Mouse (Mus musculus) MEL (cell line): ENCODE data around the gene Cdca7l. TPM values are rescaled to one million over a fixed set of nuclear protein-coding genes. Genes with fewer than 3 reads are reported as not detected.

ENCODE experiments used
- DNase-seq: peaks from one replicate; pipeline ENCODE4 v3.0.0; 2011; ENCODE audit warnings: low read depth, low spot score
- H3K27ac ChIP-seq: 2 replicates; pipeline ENCODE4 v1.5.1; 2012; ENCODE audit warnings: low read depth, mild to moderate bottlenecking, control low read depth, low read length, moderate library complexity; ENCODE audit not compliant: control insufficient read depth
- H3K27me3 ChIP-seq, 2 experiments: fragments of 150-350 bp in 1 of 2; sonication (generic) in 1 of 2; 2 replicates each; pipeline ENCODE4 v1.6.1; 2012; ENCODE audit warnings: low read length in 2 of 2, mild to moderate bottlenecking in 2 of 2, improper control_type of control experiment in 1 of 2, moderate library complexity in 1 of 2; ENCODE audit not compliant: insufficient read depth in 2 of 2, control insufficient read depth in 1 of 2
- H3K36me3 ChIP-seq, 2 experiments: 2 replicates each; pipeline ENCODE4 v1.6.1; 2012 to 2014; ENCODE audit warnings: low read length in 2 of 2, improper control_type of control experiment in 1 of 2, inconsistent platforms in 1 of 2, mild to moderate bottlenecking in 1 of 2; ENCODE audit not compliant: insufficient read depth in 2 of 2, control insufficient read depth in 1 of 2
- H3K4me1 ChIP-seq, 2 experiments: fragments of 150-350 bp in 1 of 2; sonication (generic) in 1 of 2; 2 replicates each; pipeline ENCODE4 v1.6.1; 2012; ENCODE audit warnings: low read length in 2 of 2, improper control_type of control experiment in 1 of 2, mild to moderate bottlenecking in 1 of 2; ENCODE audit not compliant: insufficient read depth in 2 of 2, control insufficient read depth in 1 of 2
- H3K4me3 ChIP-seq, 2 experiments: fragments of 150-350 bp in 1 of 2; sonication (generic) in 1 of 2; 2 replicates each; pipeline ENCODE4 v1.5.1; 2012; ENCODE audit warnings: low read depth in 2 of 2, low read length in 2 of 2, mild to moderate bottlenecking in 2 of 2, moderate library complexity in 2 of 2, control low read depth in 1 of 2, improper control_type of control experiment in 1 of 2; ENCODE audit not compliant: control insufficient read depth in 1 of 2, insufficient read depth in 1 of 2
- H3K79me2 ChIP-seq: 2 replicates; pipeline ENCODE4 v1.6.1; 2012; ENCODE audit warnings: mild to moderate bottlenecking, low read length, moderate library complexity; ENCODE audit not compliant: control insufficient read depth, poor library complexity, insufficient read depth
- H3K9ac ChIP-seq: 2 replicates; pipeline ENCODE4 v1.6.1; 2012; ENCODE audit warnings: low read depth, mild to moderate bottlenecking, control low read depth, low read length, moderate library complexity; ENCODE audit not compliant: control insufficient read depth, poor library complexity, severe bottlenecking
- H3K9me3 ChIP-seq: fragments of 150-350 bp; sonication (generic); replicated peaks from 2 replicates; pipeline ENCODE4 v1.6.1; 2012; ENCODE audit warnings: mild to moderate bottlenecking, low read length, improper control_type of control experiment, moderate library complexity; ENCODE audit not compliant: insufficient read depth
- BHLHE40 ChIP-seq: IDR thresholded peaks from 2 replicates; pipeline ENCODE4 v1.6.1; 2012; ENCODE audit warnings: low read depth, mild to moderate bottlenecking, inconsistent platforms, low read length, improper control_type of control experiment, borderline replicate concordance
- E2F4 ChIP-seq: IDR thresholded peaks from 2 replicates; pipeline ENCODE4 v1.6.1; 2011; ENCODE audit warnings: low read depth, low read length, improper control_type of control experiment, borderline replicate concordance
- HCFC1 ChIP-seq: IDR thresholded peaks from 2 replicates; pipeline ENCODE4 v1.6.1; 2012; ENCODE audit warnings: low read depth, mild to moderate bottlenecking, inconsistent platforms, low read length, improper control_type of control experiment, moderate library complexity
- JUND ChIP-seq: IDR thresholded peaks from 2 replicates; pipeline ENCODE4 v1.6.1; 2011; ENCODE audit warnings: low read depth, mild to moderate bottlenecking, improper control_type of control experiment, low read length
- MAFK ChIP-seq: IDR thresholded peaks from 2 replicates; pipeline ENCODE4 v1.6.1; 2011; ENCODE audit warnings: low read depth, mild to moderate bottlenecking, low read length, improper control_type of control experiment, borderline replicate concordance
- MAZ ChIP-seq: IDR thresholded peaks from 2 replicates; pipeline ENCODE4 v1.6.1; 2012; ENCODE audit warnings: low read depth, mild to moderate bottlenecking, inconsistent platforms, low read length, improper control_type of control experiment
- MXI1 ChIP-seq: IDR thresholded peaks from 2 replicates; pipeline ENCODE4 v1.6.1; 2011; ENCODE audit warnings: mild to moderate bottlenecking, low read depth, low read length, improper control_type of control experiment
- NELFE ChIP-seq: IDR thresholded peaks from 2 replicates; pipeline ENCODE4 v1.6.1; 2011; ENCODE audit warnings: low read depth, low read length, improper control_type of control experiment
- POLR2A ChIP-seq, 2 experiments: IDR thresholded peaks; 2 replicates each; pipeline ENCODE4 v1.6.1; 2011 to 2012; ENCODE audit warnings: low read length in 2 of 2, mild to moderate bottlenecking in 2 of 2, control low read depth in 1 of 2, improper control_type of control experiment in 1 of 2, low read depth in 1 of 2, moderate library complexity in 1 of 2; ENCODE audit not compliant: control insufficient read depth in 1 of 2, insufficient read depth in 1 of 2, poor library complexity in 1 of 2
- POLR2AphosphoS2 ChIP-seq: IDR thresholded peaks from 2 replicates; pipeline ENCODE4 v1.6.1; 2011; ENCODE audit warnings: low read length, improper control_type of control experiment
- RAD21 ChIP-seq: IDR thresholded peaks from 2 replicates; pipeline ENCODE4 v1.6.1; 2011; ENCODE audit warnings: mild to moderate bottlenecking, low read depth, low read length, improper control_type of control experiment
- SMC3 ChIP-seq: IDR thresholded peaks from 2 replicates; pipeline ENCODE4 v1.6.1; 2011; ENCODE audit warnings: low read depth, low read length, improper control_type of control experiment
- TAL1 ChIP-seq: IDR thresholded peaks from 2 replicates; pipeline ENCODE4 v1.6.1; 2012; ENCODE audit warnings: mild to moderate bottlenecking, inconsistent platforms, low read length, moderate library complexity, mixed read lengths
- TBP ChIP-seq: IDR thresholded peaks from 2 replicates; pipeline ENCODE4 v1.8.0; 2011; ENCODE audit warnings: low read depth, low read length, improper control_type of control experiment
- USF1 ChIP-seq: IDR thresholded peaks from 2 replicates; pipeline ENCODE4 v1.6.1; 2014; ENCODE audit warnings: low read depth, mild to moderate bottlenecking, inconsistent platforms, low read length, improper control_type of control experiment, moderate library complexity
- ZKSCAN1 ChIP-seq: IDR thresholded peaks from 2 replicates; pipeline ENCODE4 v1.6.1; 2012; ENCODE audit warnings: low read depth, mild to moderate bottlenecking, inconsistent platforms, low read length, improper control_type of control experiment, moderate library complexity
- polyA plus RNA-seq, 2 experiments: library from polyadenylated mRNA; stranded (reverse) in 1 of 2; unstranded in 1 of 2; fragments of >175 nt in 1 of 2; fragments of >200 nt in 1 of 2; gene quantifications; 2 replicates each; pipeline versions ENCODE4 v1.2.1 to v1.2.4; 2012; ENCODE audit warnings: low replicate concordance in 2 of 2, low read depth in 1 of 2; ENCODE audit not compliant: insufficient read length in 2 of 2, insufficient read depth in 1 of 2, missing spikeins in 1 of 2
- total RNA-seq: library from RNA; depleted of rRNA; stranded (reverse); fragments of 300-350 nt; gene quantifications from 2 replicates; pipeline ENCODE4 v1.2.3, GENCODE M21; 2012

The Cdca7l gene
- total and polyA plus RNA-seq, 3 experiments, result 93.3 to 1,920 (median 99.6) TPM

DNA sequence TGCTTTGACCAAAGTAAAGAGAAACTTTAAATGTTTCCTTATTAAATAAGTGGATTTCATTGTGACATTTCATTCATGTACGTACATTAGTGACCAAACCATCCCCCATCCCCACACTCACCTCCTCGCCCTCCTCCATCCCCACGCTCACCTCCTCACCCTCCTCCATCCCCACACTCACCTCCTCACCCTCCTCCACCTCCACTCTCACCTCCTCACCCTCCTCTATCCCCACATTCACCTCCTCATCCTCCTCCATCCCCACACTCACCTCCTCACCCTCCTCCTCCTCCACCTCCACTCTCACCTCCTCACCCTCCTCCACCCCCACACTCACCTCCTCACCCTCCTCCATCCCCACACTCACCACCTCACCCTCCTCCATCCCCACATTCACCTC is 57.2 kb downstream of the Cdca7l start:
- Histone ChIP-seq H3K4me1 (no peaks in the 10 kb centered on the region), H3K36me3 (peaks cover 0 to 7% of the 10 kb centered on the region in 2 experiments; a peak in 2 of 4 replicates), H3K27ac (no peak overlapping the region)
- TF ChIP-seq POLR2AphosphoS2, result no peak
- no peak for TF ChIP-seq TBP
- no peak for TF ChIP-seq JUND
- no peak for TF ChIP-seq HCFC1
- TF ChIP-seq NELFE, result no peak
- TF ChIP-seq POLR2A (IDR thresholded peaks at IDR 0.05; ENCODE audit: control insufficient read depth in 1 of 2, insufficient read depth in 1 of 2, low read depth in 1 of 2, low read length in 2 of 2, poor library complexity in 1 of 2), result no peak
- TF ChIP-seq RAD21, result no peak
- no peak for TF ChIP-seq MAFK
- no peak for TF ChIP-seq MAZ
- TF ChIP-seq ZKSCAN1, result no peak
- no peak for TF ChIP-seq SMC3
- no peak for TF ChIP-seq USF1
- TF ChIP-seq, all 39 proteins: peak for 0
- Histone ChIP-seq H3K9ac (no peak overlapping the region), H3K9me3 (no peaks in the 10 kb centered on the region), H3K27me3 (no peaks in the 10 kb centered on the region), H3K4me3 (no peak overlapping the region), H3K79me2 (peaks cover 23% of the 10 kb centered on the region)
- DNase-seq, result no peak

DNA sequence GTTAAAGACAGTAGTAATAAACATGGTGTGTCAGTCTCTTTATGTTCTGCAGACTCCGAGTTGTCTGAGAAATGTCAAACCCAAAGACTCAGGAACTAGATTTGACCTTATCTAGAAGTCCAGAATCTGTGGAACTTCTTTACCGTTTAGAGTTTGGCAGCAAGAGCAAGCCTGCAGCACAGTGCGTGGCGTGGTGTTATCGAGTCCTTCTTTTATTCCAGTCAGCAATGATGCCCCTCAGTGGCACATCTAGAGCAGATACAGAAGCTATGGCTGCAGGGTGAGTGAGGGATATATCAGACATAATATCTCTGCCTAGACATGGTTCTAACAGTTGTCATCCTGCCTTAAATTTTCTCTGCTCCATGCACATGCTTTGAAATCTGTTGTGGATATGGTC is 58.6 kb downstream of the Cdca7l start:
- no peak overlapping the region for H3K27ac ChIP-seq
- H3K36me3 ChIP-seq, result peaks cover 0 to 18% of the 10 kb centered on the region in 2 experiments; a peak in 2 of 4 replicates
- no peak overlapping the region for H3K9ac ChIP-seq
- H3K4me3 ChIP-seq, result no peak overlapping the region
- no peaks in the 10 kb centered on the region for H3K9me3 ChIP-seq
- DNase-seq, result no peak
- no peaks in the 10 kb centered on the region for H3K27me3 ChIP-seq
- TF ChIP-seq MAFK (no peak), BHLHE40 (no peak), MXI1 (no peak), RAD21 (no peak), TAL1 (no peak), POLR2AphosphoS2 (no peak), NELFE (no peak), E2F4 (no peak)
- no peaks in the 10 kb centered on the region for H3K4me1 ChIP-seq
- H3K79me2 ChIP-seq, result peaks cover 15% of the 10 kb centered on the region
